Mouse (Mus musculus) brain, embryonic 14.5 days (tissue): ENCODE data around the gene Map3k12.

ENCODE experiments used
- CTCF ChIP-seq: fragments of 200-500 bp; IDR thresholded peaks from 2 replicates; pipeline ENCODE4 v1.5.1; 2012; ENCODE audit warnings: inconsistent platforms, mild to moderate bottlenecking, moderate library complexity, borderline replicate concordance; ENCODE audit not compliant: insufficient read depth, insufficient read length; ENCODE audit errors: extremely low read depth
- POLR2A ChIP-seq: fragments of 200-500 bp; IDR thresholded peaks from 2 replicates; pipeline ENCODE4 v1.6.1; 2012; ENCODE audit warnings: mild to moderate bottlenecking, inconsistent platforms, borderline replicate concordance; ENCODE audit not compliant: poor library complexity, insufficient read depth, insufficient read length, severe bottlenecking; ENCODE audit errors: extremely low read depth

GRCm38 (mm10) chr15:102474520-102474919, 42.3 kb downstream of the Map3k12 start:
- TF ChIP-seq POLR2A: no peak
- no peak for TF ChIP-seq CTCF
